In the genomic region with DNA sequence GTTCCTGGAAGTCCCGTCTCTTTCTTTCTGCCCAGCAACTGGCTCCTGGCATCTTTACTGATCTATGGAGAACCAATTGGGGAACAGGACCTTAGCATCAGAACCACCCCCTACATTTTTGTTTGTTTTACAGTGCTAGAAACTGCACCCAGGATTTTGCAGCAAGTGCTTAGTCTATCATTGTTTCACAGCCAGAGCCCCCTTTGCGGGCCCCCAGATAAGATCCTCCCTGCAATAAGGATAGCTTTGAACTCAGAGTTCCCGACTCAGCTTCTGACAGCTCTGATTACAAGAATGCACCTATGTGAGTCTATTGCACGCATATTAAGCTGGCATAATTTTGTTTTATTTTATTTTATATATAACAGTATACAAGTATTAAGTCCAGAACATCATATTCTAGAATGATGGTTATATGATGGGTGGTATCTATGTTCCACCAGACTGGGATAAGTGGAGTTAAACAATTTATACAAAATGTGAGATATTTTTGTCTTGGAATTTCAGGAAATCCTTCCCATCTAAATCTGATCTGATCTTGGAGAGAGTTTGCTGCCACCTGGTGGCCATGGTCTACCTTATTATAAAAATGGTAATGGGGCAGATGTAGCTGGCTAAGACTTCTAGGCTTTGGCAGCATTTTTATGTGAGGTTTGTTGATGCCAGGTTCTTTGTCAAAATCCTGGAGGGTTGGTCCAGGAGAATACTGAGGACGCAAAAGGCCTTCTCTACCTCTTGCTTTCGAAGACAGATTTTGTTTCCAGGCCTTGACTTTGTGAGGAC, we compare ENCODE assay signal across 8 mouse cellular contexts. TPM values are rescaled to one million over a fixed set of nuclear protein-coding genes. Genes with fewer than 3 reads are reported as not detected.
DNase-seq lines count a peak whose midpoint lies in the region; ATAC-seq lines count a peak whose summit lies in the region.

No protein-coding gene starts in this region.

- 71% methylated on average over 6 of the region's 6 CpGs for WGBS in kidney, embryonic 14.5 days
- 75% methylated on average over 6 of the region's 6 CpGs for WGBS in limb, embryonic 13.5 days
- WGBS in midbrain, embryonic 15.5 days, result 71% methylated on average over 6 of the region's 6 CpGs

- DNase-seq in CD4-positive, CD25-positive, alpha-beta regulatory T cell, adult 2 months (ENCODE audit: low read depth, low spot score), result peak; percentile 72
- peak; percentile 54 for DNase-seq in embryo, embryonic 9.5 days (ENCODE audit: extremely low spot score)
- DNase-seq in gastrocnemius, postnatal 4 days (ENCODE audit: low spot score in 2 of 2), result peak; percentile 36 to 80
- peak; percentile 15 to 47 for DNase-seq in spleen, postnatal 36 days (ENCODE audit: low spot score in 2 of 2)

- H3K27me3 ChIP-seq in kidney, embryonic 14.5 days (ENCODE audit: control insufficient read depth, insufficient read depth, low read length), result no peaks in the 10 kb centered on the region
- H3K27me3 ChIP-seq in limb, embryonic 13.5 days, result no peaks in the 10 kb centered on the region
- no peaks in the 10 kb centered on the region for H3K27me3 ChIP-seq in midbrain, embryonic 15.5 days (replicated peaks)

- no peaks in the 10 kb centered on the region for H3K9me3 ChIP-seq in kidney, embryonic 14.5 days (ENCODE audit: control insufficient read depth, low read length)
- H3K9me3 ChIP-seq in limb, embryonic 13.5 days, result no peaks in the 10 kb centered on the region
- no peaks in the 10 kb centered on the region for H3K9me3 ChIP-seq in midbrain, embryonic 15.5 days

- H3K4me3 ChIP-seq in kidney, embryonic 14.5 days (ENCODE audit: low read length), result no peak overlapping the region
- no peak overlapping the region for H3K4me3 ChIP-seq in limb, embryonic 13.5 days
- H3K4me3 ChIP-seq in midbrain, embryonic 15.5 days, result no peak overlapping the region

- no peaks in the 10 kb centered on the region for H3K4me1 ChIP-seq in kidney, embryonic 14.5 days (ENCODE audit: control insufficient read depth, insufficient read depth, low read length)
- H3K4me1 ChIP-seq in limb, embryonic 13.5 days, result no peaks in the 10 kb centered on the region
- peaks cover 10% of the 10 kb centered on the region; the same call in 1 of the 2 replicates for H3K4me1 ChIP-seq in midbrain, embryonic 15.5 days

- peaks cover 12% of the 10 kb centered on the region for H3K36me3 ChIP-seq in kidney, embryonic 14.5 days (ENCODE audit: control insufficient read depth, insufficient read depth, low read length)
- H3K36me3 ChIP-seq in limb, embryonic 13.5 days, result peaks cover 14% of the 10 kb centered on the region
- H3K36me3 ChIP-seq in midbrain, embryonic 15.5 days (replicated peaks), result no peaks in the 10 kb centered on the region

- 0 out of 2 replicates have a peak overlapping the region, but pooled peaks have one; percentile 1 for H3K27ac ChIP-seq in kidney, embryonic 14.5 days (ENCODE audit: low read depth, low read length)
- peak overlapping the region; percentile 11; the same call in 1 of the 2 replicates for H3K27ac ChIP-seq in limb, embryonic 13.5 days
- peak overlapping the region; percentile 32; the same call in 1 of the 2 replicates for H3K27ac ChIP-seq in midbrain, embryonic 15.5 days

- H3K9ac ChIP-seq in kidney, embryonic 14.5 days (ENCODE audit: low read depth, low read length), result no peak overlapping the region
- H3K9ac ChIP-seq in limb, embryonic 13.5 days, result no peak overlapping the region
- no peak overlapping the region for H3K9ac ChIP-seq in midbrain, embryonic 15.5 days

- no peak for ATAC-seq in CD4-positive, CD25-positive, alpha-beta regulatory T cell, adult 4 months
- no peak for ATAC-seq in kidney, embryonic 14.5 days (ENCODE audit: low FRiP score, low TSS enrichment)
- no peak for ATAC-seq in limb, embryonic 13.5 days (ENCODE audit: low FRiP score, low read depth)
- ATAC-seq in midbrain, embryonic 15.5 days (replicated peaks), result no peak; the same call in 1 of the 2 replicates

- no peak overlapping the region for H3K4me2 ChIP-seq in kidney, embryonic 14.5 days (replicated peaks; ENCODE audit: low read depth, low read length)
- no peak overlapping the region for H3K4me2 ChIP-seq in limb, embryonic 13.5 days (replicated peaks)
- no peak overlapping the region for H3K4me2 ChIP-seq in midbrain, embryonic 15.5 days

RNA-seq across cellular contexts. Expression of a gene that starts 30.3 kb away (rescaled TPM):
- 10 to 100 TPM; 29.8 to 33.1 TPM for polyA plus RNA-seq in CD4-positive, CD25-positive, alpha-beta regulatory T cell, adult 4 months (2017; shearing (Covaris generic))
- total RNA-seq in gastrocnemius, postnatal 4 days (2021), result 10 to 100 TPM; 97.5 to 98.5 TPM
- polyA plus RNA-seq in kidney, embryonic 14.5 days (2014; fragmentation: Nextera tagmentation; extraction: Ambion mirVana), result 97.6 and 103 TPM in 2 replicates
- polyA plus RNA-seq in limb, embryonic 13.5 days (2015; fragmentation: Nextera tagmentation; extraction: Ambion mirVana), result 94.5 and 98.1 TPM in 2 replicates
- polyA plus RNA-seq in midbrain, embryonic 15.5 days (2015; fragmentation: Nextera tagmentation; extraction: Ambion mirVana), result 58.0 and 60.2 TPM in 2 replicates

RNA-seq across cellular contexts. Expression of a gene that starts 41.6 kb away (rescaled TPM):
- polyA plus RNA-seq in CD4-positive, CD25-positive, alpha-beta regulatory T cell, adult 4 months (2017; shearing (Covaris generic)), result 10 to 100 TPM; 14.6 to 29.2 TPM
- 10 to 100 TPM; 23.4 to 26.8 TPM for total RNA-seq in gastrocnemius, postnatal 4 days (2021)
- 18.0 and 32.9 TPM in 2 replicates for polyA plus RNA-seq in kidney, embryonic 14.5 days (2014; fragmentation: Nextera tagmentation; extraction: Ambion mirVana)
- 26.0 and 28.9 TPM in 2 replicates for polyA plus RNA-seq in limb, embryonic 13.5 days (2015; fragmentation: Nextera tagmentation; extraction: Ambion mirVana)
- polyA plus RNA-seq in midbrain, embryonic 15.5 days (2015; fragmentation: Nextera tagmentation; extraction: Ambion mirVana), result 40.9 and 41.1 TPM in 2 replicates
